Mouse (Mus musculus) CH12F3 (cell line): Measurements from ENCODE around the gene Ddx17.

Source experiments
- in situ Hi-C: fragments of 300-500 bp; cut with MboI; formaldehyde crosslinking; loops from 2 replicates; pipeline ENCODE4 v1.14.3; 2020; ENCODE audit warnings: low sequenced_read_pairs

Gene Ddx17

DNA sequence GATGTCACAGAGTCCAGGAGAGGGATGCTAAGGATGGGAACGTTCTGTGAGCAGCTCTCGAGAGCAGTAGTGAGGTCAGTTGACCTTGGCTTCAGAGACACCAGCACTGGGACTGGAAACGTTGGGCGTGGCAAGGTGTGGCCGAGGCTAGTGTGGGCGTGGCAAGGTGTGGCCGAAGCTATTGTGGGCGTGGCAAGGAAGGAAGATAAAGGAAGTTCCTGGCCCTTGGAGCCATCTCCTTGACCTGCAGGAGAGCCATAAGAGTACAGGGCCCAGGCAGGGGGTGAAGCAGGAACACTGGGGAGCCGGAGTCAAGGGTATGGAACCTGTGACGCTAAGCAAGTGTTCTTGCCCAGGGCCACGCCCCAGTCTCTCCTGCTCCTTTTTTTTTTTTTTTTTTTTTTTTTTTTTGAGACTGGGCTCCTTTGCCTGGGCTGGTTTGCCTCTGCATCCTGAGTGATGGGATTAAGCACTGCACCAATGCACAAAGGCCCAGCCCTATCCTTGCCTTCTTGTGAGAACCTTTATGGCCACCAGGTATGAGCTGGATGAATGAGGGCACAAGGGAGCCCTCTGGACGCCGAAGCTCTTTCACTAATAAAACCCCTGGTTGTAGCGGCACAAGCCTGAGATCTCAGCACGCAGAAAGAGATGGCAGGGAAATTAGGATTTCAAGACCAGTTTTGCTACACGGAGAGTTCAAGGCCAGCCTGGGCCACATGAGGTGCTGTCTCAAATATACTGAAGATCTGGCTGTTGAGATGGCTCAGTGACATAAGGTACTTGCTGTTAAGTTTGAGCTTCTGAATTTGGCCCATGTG, 26.9 kb downstream of the Ddx17 start:
- in situ Hi-C loops = no loop called here

DNA sequence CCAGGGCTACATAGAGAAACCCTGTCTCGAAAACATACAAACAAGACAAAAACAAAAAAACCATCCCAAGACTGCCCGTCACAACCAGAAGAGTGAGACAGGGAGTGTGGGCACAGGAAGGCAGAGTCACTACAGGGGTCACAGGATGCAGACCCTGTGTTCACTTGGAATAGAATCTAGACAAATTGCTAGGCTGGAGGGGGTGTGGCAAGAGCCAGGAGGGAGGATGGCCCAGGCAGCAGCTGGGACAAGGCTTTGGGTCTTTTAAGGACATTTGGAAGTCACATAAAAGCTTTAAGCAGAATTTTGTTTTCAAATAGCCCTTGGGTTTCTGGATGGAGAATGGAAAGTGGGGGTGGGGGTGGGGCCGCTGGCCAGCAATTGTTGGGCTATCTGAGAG, 28.0 kb downstream of the Ddx17 start:
- in situ Hi-C loops = no loop called here

GRCm38 (mm10) chr15:79517710-79518109, 28.8 kb downstream of the Ddx17 start:
- in situ Hi-C loops = no loop called here

- in situ Hi-C loops = no loop called here
Measured at GRCm38 (mm10) chr15:79516171-79517096, 30.1 kb downstream of the Ddx17 start, which contains the start of gene Kdelr3. Gene Kdelr3 (plus strand): TSS chr15:79516411.

DNA sequence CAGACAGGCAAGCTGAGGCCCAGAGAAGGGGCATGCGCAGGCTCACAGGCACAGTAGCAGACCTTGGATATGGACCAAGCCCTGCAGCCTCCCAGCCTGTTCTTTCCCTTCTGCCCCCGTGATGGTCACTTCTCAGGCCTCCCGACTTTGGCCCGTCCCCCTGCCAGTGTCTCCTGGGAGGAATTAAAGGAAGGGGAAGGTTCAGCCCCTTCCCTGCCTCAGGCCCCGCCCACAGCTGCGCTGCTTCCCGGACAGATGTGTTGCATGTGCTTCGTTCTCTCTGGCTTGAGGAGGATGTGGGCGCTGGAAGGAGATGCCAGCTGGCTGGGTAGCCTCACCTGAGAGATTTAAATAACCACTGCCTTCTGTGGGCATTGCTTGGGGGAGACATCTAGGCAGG, 32.6 kb downstream of the Ddx17 start:
- in situ Hi-C loops = no loop called here

DNA sequence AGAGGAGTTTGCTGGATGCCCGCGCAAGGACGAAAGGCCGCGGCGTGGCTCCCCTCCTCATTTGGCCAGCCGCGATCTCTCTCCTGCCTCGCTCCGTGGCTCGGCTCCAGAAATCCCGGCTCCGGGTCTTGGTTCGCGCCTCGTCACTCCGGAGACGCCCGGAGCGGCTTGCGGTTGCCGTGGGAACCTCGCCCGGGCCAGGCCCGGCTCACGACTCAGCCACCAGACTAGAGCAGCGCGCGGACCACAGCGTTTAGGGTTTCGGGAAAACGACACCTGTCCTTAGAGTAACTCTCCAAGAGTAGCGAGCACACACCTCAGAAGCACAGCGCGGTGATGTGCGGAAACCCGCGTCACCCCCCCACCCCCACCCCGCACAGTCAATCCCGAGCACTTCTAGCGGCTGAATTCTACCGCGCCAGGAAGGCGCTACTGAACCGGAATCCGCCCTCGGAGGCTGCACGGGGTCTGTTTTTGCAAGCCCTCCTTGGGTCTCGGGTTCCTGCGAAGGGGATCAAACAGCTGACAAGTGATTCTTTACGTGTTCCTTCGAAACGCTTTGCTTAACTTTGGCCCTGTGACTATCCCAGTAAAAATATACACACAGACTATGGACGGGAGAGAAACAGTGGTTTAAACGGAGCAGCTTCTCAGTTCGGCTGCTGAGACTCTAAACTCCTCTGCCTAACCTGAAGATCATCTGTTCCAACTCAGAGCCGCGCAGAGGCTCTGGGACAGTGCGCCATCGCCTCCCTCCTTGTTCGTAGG, 34.8 kb downstream of the Ddx17 start:
- in situ Hi-C loops = no loop called here

DNA sequence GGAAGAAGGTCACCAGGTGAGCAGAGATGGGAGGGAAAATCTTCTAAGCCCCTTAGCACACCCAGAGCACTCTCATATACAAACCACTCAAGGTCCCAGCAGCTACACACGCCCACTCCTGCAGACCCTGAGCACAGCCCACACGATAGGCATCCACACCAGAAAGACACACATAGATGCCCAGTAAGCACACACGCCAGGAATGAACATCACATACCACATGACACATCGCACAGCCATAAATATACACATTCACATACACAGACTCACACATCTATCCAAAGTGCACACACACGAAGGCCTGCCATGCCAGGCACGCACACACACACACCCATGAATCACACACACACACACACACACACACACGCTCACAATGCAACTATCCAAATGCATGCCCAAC, 36.1 kb downstream of the Ddx17 start:
- in situ Hi-C loops = no loop called here

DNA sequence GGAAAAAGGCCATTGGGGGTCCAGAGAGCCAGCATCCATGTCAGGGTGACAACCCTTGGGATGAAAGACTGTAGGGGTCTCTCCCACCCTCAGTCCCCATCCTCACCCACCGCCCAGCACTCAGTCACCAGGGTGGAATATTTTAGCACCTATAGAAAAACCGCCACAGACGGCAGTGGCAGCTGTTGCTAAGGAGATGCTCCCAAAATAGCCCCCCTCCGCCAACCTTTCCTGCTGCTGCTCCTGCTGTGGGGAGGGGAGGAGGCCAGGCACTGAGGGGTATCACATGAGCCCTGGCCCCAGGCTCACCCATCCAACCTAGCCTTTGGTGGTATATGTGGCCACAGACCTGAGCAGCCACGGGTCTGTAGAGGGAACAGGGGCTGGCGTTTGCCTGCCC, 36.5 kb downstream of the Ddx17 start:
- in situ Hi-C loops = no loop called here

- in situ Hi-C loops = no loop called here
Measured at GRCm38 (mm10) chr15:79507055-79507828, 39.3 kb downstream of the Ddx17 start.

GRCm38 (mm10) chr15:79506460-79506859, 40.1 kb downstream of the Ddx17 start:
- in situ Hi-C loops = no loop called here

DNA sequence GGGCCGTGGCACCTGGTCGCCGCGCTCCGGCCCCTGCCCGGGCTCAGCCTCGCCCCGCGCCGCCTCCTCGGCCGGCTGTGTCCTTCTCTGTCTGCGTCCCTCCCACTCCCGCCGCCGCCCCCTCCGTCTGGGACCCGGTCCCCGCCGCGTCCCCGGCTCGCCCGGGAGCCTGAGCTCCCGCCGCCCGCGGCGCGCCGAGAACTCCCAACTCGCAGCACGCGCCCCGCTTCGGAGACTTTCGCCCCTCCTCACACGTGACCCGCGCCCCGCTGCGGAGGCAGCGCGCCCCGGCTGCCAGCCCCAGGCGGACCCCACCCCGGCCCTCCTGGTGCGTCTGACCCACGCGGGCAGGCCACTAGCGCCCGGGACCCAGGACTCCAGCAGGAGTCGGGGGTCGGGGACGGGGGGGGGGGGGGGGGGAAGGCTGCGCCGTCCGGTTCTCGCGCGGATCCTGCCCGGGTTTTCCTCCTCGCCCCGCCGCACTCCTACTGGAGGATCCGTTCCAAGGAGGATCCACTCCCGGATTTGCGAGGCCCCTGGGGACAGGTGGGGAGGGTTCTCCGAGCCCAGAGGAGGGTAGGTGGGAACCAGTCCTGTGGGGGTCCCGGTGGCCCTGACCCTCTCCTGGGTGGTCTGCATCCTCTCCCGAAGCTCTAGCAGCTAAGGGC, 40.8 kb downstream of the Ddx17 start:
- in situ Hi-C loops = no loop called here

- in situ Hi-C loops = no loop called here
Measured at GRCm38 (mm10) chr15:79504707-79505452, 41.7 kb downstream of the Ddx17 start, which contains the start of gene Kcnj4. Gene Kcnj4 (minus strand): TSS chr15:79505241.

GRCm38 (mm10) chr15:79503438-79503837, 43.1 kb downstream of the Ddx17 start:
- in situ Hi-C loops = no loop called here

GRCm38 (mm10) chr15:79502891-79503341, 43.6 kb downstream of the Ddx17 start:
- in situ Hi-C loops = no loop called here

DNA sequence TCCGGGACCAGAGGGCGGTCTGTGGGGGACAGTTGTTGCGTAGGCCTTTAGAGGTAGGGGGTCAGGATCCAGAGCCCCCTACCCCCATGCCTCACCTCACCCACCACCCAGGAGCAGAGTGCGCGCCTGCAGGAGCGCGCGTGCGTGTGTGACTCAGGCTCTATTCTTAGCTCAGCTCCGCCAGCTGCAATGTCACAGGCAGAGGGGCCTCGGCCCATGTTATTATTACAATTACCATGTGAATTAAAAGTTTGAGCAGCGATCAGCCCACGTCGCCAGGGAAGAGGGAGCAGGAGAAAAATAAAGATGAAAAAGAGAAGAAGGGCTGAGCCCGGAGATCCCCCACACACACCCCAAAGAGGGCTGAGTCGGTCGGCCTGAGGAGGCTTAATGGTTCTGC, 46.4 kb downstream of the Ddx17 start:
- in situ Hi-C loops = no loop called here

GRCm38 (mm10) chr15:79493527-79493926, 53.0 kb downstream of the Ddx17 start:
- in situ Hi-C loops = no loop called here

GRCm38 (mm10) chr15:79489463-79489862, 57.1 kb downstream of the Ddx17 start:
- in situ Hi-C loops = no loop called here

- in situ Hi-C loops = no loop called here
Measured at GRCm38 (mm10) chr15:79481181-79481688, 65.3 kb downstream of the Ddx17 start.
